Mouse (Mus musculus) frontal cortex, postnatal 36 days (tissue): ENCODE data around the gene Cyp1a1.

Experiments used
- DNase-seq, 2 experiments: peaks; one replicate each; pipeline ENCODE4 v3.0.0; 2022; ENCODE audit warnings: low spot score in 2 of 2

The Cyp1a1 gene

GRCm38 (mm10) chr9:57655749-57656148, 32.0 kb upstream of the Cyp1a1 start:
- DNase-seq, result peak; percentile 93

- DNase-seq, result no peak
Observed at GRCm38 (mm10) chr9:57656631-57657350, 30.9 kb upstream of the Cyp1a1 start.

- no peak for DNase-seq
Observed at GRCm38 (mm10) chr9:57657843-57658242, 29.9 kb upstream of the Cyp1a1 start.

GRCm38 (mm10) chr9:57658970-57659369, 28.8 kb upstream of the Cyp1a1 start:
- DNase-seq, result no peak

GRCm38 (mm10) chr9:57659774-57660173, 28.0 kb upstream of the Cyp1a1 start:
- DNase-seq, result peak; percentile 75 to 78

GRCm38 (mm10) chr9:57660501-57660900, 27.2 kb upstream of the Cyp1a1 start:
- no peak for DNase-seq

- no peak for DNase-seq
Observed at GRCm38 (mm10) chr9:57661552-57661951, 26.2 kb upstream of the Cyp1a1 start.

GRCm38 (mm10) chr9:57664616-57665015, 23.1 kb upstream of the Cyp1a1 start:
- DNase-seq, result no peak

GRCm38 (mm10) chr9:57666536-57666935, 21.2 kb upstream of the Cyp1a1 start:
- DNase-seq, result no peak

- DNase-seq, result no peak
Observed at GRCm38 (mm10) chr9:57667136-57667535, 20.6 kb upstream of the Cyp1a1 start.

- DNase-seq, result no peak
Observed at GRCm38 (mm10) chr9:57667817-57668216, 19.9 kb upstream of the Cyp1a1 start.

GRCm38 (mm10) chr9:57668277-57668676, 19.5 kb upstream of the Cyp1a1 start:
- no peak for DNase-seq

- DNase-seq, result no peak
Observed at GRCm38 (mm10) chr9:57669566-57669965, 18.2 kb upstream of the Cyp1a1 start.

- DNase-seq, result no peak
Observed at GRCm38 (mm10) chr9:57671037-57671436, 16.7 kb upstream of the Cyp1a1 start.

GRCm38 (mm10) chr9:57671500-57671899, 16.2 kb upstream of the Cyp1a1 start:
- DNase-seq, result no peak

- no peak for DNase-seq
Observed at GRCm38 (mm10) chr9:57681411-57681810, 6.3 kb upstream of the Cyp1a1 start.

- DNase-seq, result no peak
Observed at GRCm38 (mm10) chr9:57683520-57683919, 4.2 kb upstream of the Cyp1a1 start, which contains the start of gene Cyp1a2. Cyp1a2 (minus strand) TSS chr9:57683703.

- DNase-seq, result no peak
Observed at GRCm38 (mm10) chr9:57686011-57686410, 1.7 kb upstream of the Cyp1a1 start.

GRCm38 (mm10) chr9:57688158-57688557, 430 bp downstream of the Cyp1a1 start:
- no peak for DNase-seq

GRCm38 (mm10) chr9:57688606-57689005, 878 bp downstream of the Cyp1a1 start:
- DNase-seq, result no peak

GRCm38 (mm10) chr9:57694108-57694507, 6.4 kb downstream of the Cyp1a1 start:
- DNase-seq, result no peak

- DNase-seq, result peak; percentile 72 to 75
Observed at GRCm38 (mm10) chr9:57696380-57697285, 8.9 kb downstream of the Cyp1a1 start.

- DNase-seq, result no peak
Observed at GRCm38 (mm10) chr9:57697380-57697779, 9.7 kb downstream of the Cyp1a1 start.
